In the genomic region with DNA sequence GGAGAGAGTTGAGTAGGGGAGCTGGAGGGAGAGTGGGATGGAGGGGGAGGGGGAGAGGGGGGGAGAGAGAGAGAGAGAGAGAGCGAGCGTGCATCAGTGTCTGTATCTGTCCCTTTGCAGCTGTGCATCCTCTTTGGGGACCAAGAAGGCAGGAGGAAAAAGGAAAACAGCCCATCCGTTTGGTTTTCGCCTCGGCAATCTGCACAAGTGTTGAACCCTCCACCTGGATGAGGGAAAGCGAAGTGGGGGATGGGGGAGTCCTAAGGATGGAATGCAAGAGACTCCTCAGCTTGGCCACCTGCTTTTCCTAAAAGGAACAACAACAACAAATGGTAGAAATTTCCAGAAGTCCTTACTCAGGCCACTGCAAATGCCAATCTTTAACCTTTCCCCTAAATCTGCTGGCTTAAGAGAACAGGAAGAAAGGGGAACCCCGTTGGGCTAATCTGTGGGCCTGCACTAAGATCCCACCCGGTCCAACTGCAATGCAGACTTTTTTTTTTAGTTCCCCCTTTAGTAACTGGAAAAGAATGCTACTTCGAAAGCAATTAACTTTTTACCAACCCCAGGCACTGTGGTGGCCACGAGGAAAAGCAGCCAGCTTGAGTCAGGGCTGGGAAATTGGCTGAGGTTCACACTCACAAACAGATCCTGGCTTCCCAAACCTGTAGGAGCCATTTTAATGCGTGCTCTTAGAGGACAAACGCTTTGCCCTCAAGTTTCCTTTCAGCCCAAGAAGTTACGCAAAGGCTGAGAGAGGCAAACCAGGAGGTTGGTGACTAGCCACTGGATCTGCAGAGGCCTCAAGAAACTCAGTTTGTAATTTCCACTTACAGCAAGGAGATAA, we compare ENCODE assay signal across 8 mouse cellular contexts. TPM values are rescaled to one million over a fixed set of nuclear protein-coding genes. Genes with fewer than 3 reads are reported as not detected.
DNase-seq lines count a peak whose midpoint lies in the region; ATAC-seq and TF ChIP-seq lines count a peak whose summit lies in the region.

No protein-coding gene starts in this region.

- WGBS in thymus, adult 2 months, result 60% methylated on average over 13 of the region's 13 CpGs
- WGBS in embryonic facial prominence, embryonic 12.5 days, result 13% methylated on average over 13 of the region's 13 CpGs
- WGBS in limb, embryonic 11.5 days, result 7% methylated on average over 13 of the region's 13 CpGs
- 10% methylated on average over 11 of the region's 13 CpGs for WGBS in neural tube, embryonic 12.5 days

- no peak for DNase-seq in thymus, adult 2 months
- DNase-seq in thymus, postnatal 25 days, result no peak
- DNase-seq in heart, postnatal 14 days, result peak; percentile 27 to 57
- peak; percentile 64 for DNase-seq in limb, embryonic 11.5 days (ENCODE audit: low spot score)
- DNase-seq in left cerebral cortex, adult 8-10 months (ENCODE audit: low spot score in 2 of 2), result no peak
- no peak for DNase-seq in natural killer cell, adult 2 months (ENCODE audit: low spot score in 2 of 2)

- TF ChIP-seq POLR2A in thymus, adult 2 months (IDR thresholded peaks at IDR 0.05; ENCODE audit: control insufficient read depth, extremely low read depth, insufficient read depth, low read length, poor library complexity), result no peak

- no peak for ATAC-seq in embryonic facial prominence, embryonic 12.5 days (ENCODE audit: insufficient number of reproducible peaks, insufficient read depth, low FRiP score, low TSS enrichment)
- ATAC-seq in limb, embryonic 11.5 days (ENCODE audit: insufficient number of reproducible peaks, low FRiP score, low TSS enrichment, low read depth), result no peak
- ATAC-seq in neural tube, embryonic 12.5 days (ENCODE audit: low FRiP score, low read depth), result no peak

- H3K4me2 ChIP-seq in embryonic facial prominence, embryonic 12.5 days (replicated peaks), result peak overlapping the region; percentile 68
- peak overlapping the region; percentile 51 for H3K4me2 ChIP-seq in limb, embryonic 11.5 days (ENCODE audit: low read depth, severe bottlenecking)
- peak overlapping the region; percentile 80 for H3K4me2 ChIP-seq in neural tube, embryonic 12.5 days (replicated peaks)

- peak overlapping the region; percentile 11; the same call in 1 of the 2 replicates for H3K27ac ChIP-seq in thymus, adult 2 months (ENCODE audit: control insufficient read depth, insufficient read depth, low read length)
- H3K27ac ChIP-seq in embryonic facial prominence, embryonic 12.5 days, result peak overlapping the region; percentile 100
- peak overlapping the region; percentile 98 for H3K27ac ChIP-seq in limb, embryonic 11.5 days (replicated peaks; ENCODE audit: low read depth, low read length)
- H3K27ac ChIP-seq in neural tube, embryonic 12.5 days, result peak overlapping the region; percentile 77

- no peaks in the 10 kb centered on the region for H3K27me3 ChIP-seq in thymus, adult 2 months (ENCODE audit: control insufficient read depth, insufficient read depth, low read length)
- H3K27me3 ChIP-seq in embryonic facial prominence, embryonic 12.5 days, result no peaks in the 10 kb centered on the region
- H3K27me3 ChIP-seq in limb, embryonic 11.5 days (ENCODE audit: control insufficient read depth, insufficient read depth, low read length), result no peaks in the 10 kb centered on the region
- H3K27me3 ChIP-seq in neural tube, embryonic 12.5 days (replicated peaks), result no peaks in the 10 kb centered on the region

- peaks cover 60% of the 10 kb centered on the region for H3K4me1 ChIP-seq in thymus, adult 2 months (replicated peaks; ENCODE audit: control insufficient read depth, insufficient read depth, low read length)
- peaks cover 98% of the 10 kb centered on the region for H3K4me1 ChIP-seq in embryonic facial prominence, embryonic 12.5 days
- peaks cover 93% of the 10 kb centered on the region for H3K4me1 ChIP-seq in limb, embryonic 11.5 days (ENCODE audit: control insufficient read depth, insufficient read depth, low read length)
- peaks cover 98% of the 10 kb centered on the region for H3K4me1 ChIP-seq in neural tube, embryonic 12.5 days

- H3K9me3 ChIP-seq in embryonic facial prominence, embryonic 12.5 days, result no peaks in the 10 kb centered on the region
- no peaks in the 10 kb centered on the region for H3K9me3 ChIP-seq in limb, embryonic 11.5 days (ENCODE audit: control insufficient read depth, low read length)
- H3K9me3 ChIP-seq in neural tube, embryonic 12.5 days, result no peaks in the 10 kb centered on the region

- peaks cover 2% of the 10 kb centered on the region; the same call in 1 of the 2 replicates for H3K36me3 ChIP-seq in thymus, adult 2 months (ENCODE audit: control insufficient read depth, insufficient read depth, low read length)
- no peaks in the 10 kb centered on the region for H3K36me3 ChIP-seq in embryonic facial prominence, embryonic 12.5 days
- no peaks in the 10 kb centered on the region for H3K36me3 ChIP-seq in limb, embryonic 11.5 days (ENCODE audit: control insufficient read depth, insufficient read depth, low read length)
- H3K36me3 ChIP-seq in neural tube, embryonic 12.5 days, result no peaks in the 10 kb centered on the region

- intact Hi-C loops in heart, postnatal 14 days (cut with DNase I), result loop anchor here (2.0 kb wide), 1 partner anchor 25 kb away; no protein-coding TSS in a partner anchor

- H3K4me3 ChIP-seq in thymus, adult 2 months (ENCODE audit: control insufficient read depth, insufficient read depth, low read length), result no peak overlapping the region
- 0 out of 2 replicates have a peak overlapping the region, but pooled peaks have one; percentile 10 for H3K4me3 ChIP-seq in embryonic facial prominence, embryonic 12.5 days
- H3K4me3 ChIP-seq in limb, embryonic 11.5 days (ENCODE audit: low read depth, low read length), result no peak overlapping the region
- no peak overlapping the region for H3K4me3 ChIP-seq in neural tube, embryonic 12.5 days

- H3K9ac ChIP-seq in embryonic facial prominence, embryonic 12.5 days, result peak overlapping the region; percentile 65
- H3K9ac ChIP-seq in limb, embryonic 11.5 days (ENCODE audit: low read length), result peak overlapping the region; percentile 59
- peak overlapping the region; percentile 66; the same call in 1 of the 2 replicates for H3K9ac ChIP-seq in neural tube, embryonic 12.5 days

- TF ChIP-seq CTCF in thymus, adult 2 months (IDR thresholded peaks at IDR 0.05; ENCODE audit: borderline replicate concordance, control insufficient read depth, extremely low read depth, insufficient read depth, low read length, poor library complexity), result no peak

RNA-seq across cellular contexts. Expression of a gene that starts 17.0 kb away (rescaled TPM):
- 30.3 and 30.9 TPM in 2 replicates for polyA plus RNA-seq in thymus, adult 2 months (2012; rRNA removed)
- polyA plus RNA-seq in embryonic facial prominence, embryonic 12.5 days (2016; fragmentation: Nextera tagmentation; extraction: Ambion mirVana), result 58.9 and 64.2 TPM in 2 replicates
- 10 to 100 TPM; 52.0 to 52.5 TPM for total RNA-seq in heart, postnatal 14 days (2021)
- polyA plus RNA-seq in limb, embryonic 11.5 days (2014; fragmentation: Nextera tagmentation; extraction: Ambion mirVana), result 43.5 and 46.9 TPM in 2 replicates
- 68.7 and 81.4 TPM in 2 replicates for polyA plus RNA-seq in neural tube, embryonic 12.5 days (2016; fragmentation: Nextera tagmentation; extraction: Ambion mirVana)
- total RNA-seq in left cerebral cortex, adult 8-10 months (2022), result 100 to 1,000 TPM; 105 to 132 (median 130) TPM

Comparison
In these comparisons a context has a peak if more than half of its experiments do, and no peak if none do; other contexts are left out.
1. DNase-seq: peak in heart, postnatal 14 days (2 of 2) and limb, embryonic 11.5 days (single experiment); none in thymus, adult 2 months (single experiment), thymus, postnatal 25 days (single experiment), left cerebral cortex, adult 8-10 months (0 of 2) and natural killer cell, adult 2 months (0 of 2).
2. H3K27ac ChIP-seq: peak in every context shown above with its lines; median percentile 100 in embryonic facial prominence, embryonic 12.5 days; 98 in limb, embryonic 11.5 days; 77 in neural tube, embryonic 12.5 days; 11 in thymus, adult 2 months.
3. Peak in every context shown above with its lines, with median percentiles within 50 percentile points of each other: H3K4me2 ChIP-seq and H3K9ac ChIP-seq.